Mouse (Mus musculus): ENCODE measurements around the gene Adk. TPM values are rescaled to one million over a fixed set of nuclear protein-coding genes. Genes with fewer than 3 reads are reported as not detected.

Adk gene
- total and polyA plus RNA-seq, 3 experiments, result 69.0 to 479 (median 102) TPM

DNA sequence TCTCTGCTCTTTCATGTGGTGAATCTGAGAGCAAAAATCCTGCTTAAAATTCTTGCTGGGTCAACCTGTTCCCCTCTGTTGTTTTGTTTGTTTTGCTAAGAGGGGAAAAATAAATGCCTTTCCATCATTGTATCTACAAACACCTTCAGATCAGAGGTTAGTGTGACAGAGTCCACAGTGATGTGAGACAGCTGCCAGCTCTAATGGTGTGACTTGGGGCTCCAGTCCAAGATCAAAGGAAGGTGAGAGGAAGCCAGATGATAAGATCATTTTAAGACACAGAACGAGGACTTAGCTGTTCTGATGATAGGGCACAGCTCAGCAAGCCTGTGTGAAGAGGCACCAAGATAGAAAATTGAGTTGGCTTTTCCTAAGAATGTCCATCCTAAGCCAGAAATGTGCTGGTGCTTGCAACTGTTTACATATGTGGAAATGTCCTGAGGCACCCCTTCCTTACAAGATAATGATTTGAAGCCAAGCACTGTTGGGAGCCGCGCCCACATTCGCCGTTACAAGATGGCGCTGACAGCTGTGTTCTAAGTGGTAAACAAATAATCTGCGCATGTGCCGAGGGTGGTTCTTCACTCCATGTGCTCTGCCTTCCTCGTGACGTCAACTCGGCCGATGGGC lies 307.6 kb downstream of the Adk start:
- Histone ChIP-seq H3K79me2 (ENCODE audit: control insufficient read depth, insufficient read depth, low read length, poor library complexity) (no peaks in the 10 kb centered on the region), H3K4me3 (ENCODE audit: control insufficient read depth in 1 of 2, insufficient read depth in 1 of 2, low read depth in 2 of 2, low read length in 2 of 2) (no peak overlapping the region), H3K4me1 (ENCODE audit: control insufficient read depth in 1 of 2, insufficient read depth in 2 of 2, low read length in 2 of 2) (no peaks in the 10 kb centered on the region; a peak in 1 of 4 replicates), H3K9me3 (replicated peaks; ENCODE audit: insufficient read depth, low read length) (no peaks in the 10 kb centered on the region), H3K36me3 (ENCODE audit: control insufficient read depth in 1 of 2, insufficient read depth in 2 of 2, low read length in 2 of 2) (no peaks in the 10 kb centered on the region), H3K27ac (ENCODE audit: control insufficient read depth, low read depth, low read length) (no peak overlapping the region), H3K27me3 (ENCODE audit: control insufficient read depth in 1 of 2, insufficient read depth in 2 of 2, low read length in 2 of 2) (no peaks in the 10 kb centered on the region), H3K9ac (ENCODE audit: control insufficient read depth, low read depth, low read length, poor library complexity, severe bottlenecking) (no peak overlapping the region)
- no peak for DNase-seq (ENCODE audit: low read depth, low spot score)
- TF ChIP-seq ZKSCAN1 (IDR thresholded peaks at IDR 0.05; ENCODE audit: low read depth, low read length) (no peak), POLR2AphosphoS2 (IDR thresholded peaks at IDR 0.05; ENCODE audit: low read length) (no peak), KAT2A (conservative IDR thresholded peaks at IDR 0.05; ENCODE audit: low read depth, low read length) (no peak), MYB (IDR thresholded peaks at IDR 0.05; ENCODE audit: low read depth, low read length) (no peak), SMC3 (IDR thresholded peaks at IDR 0.05; ENCODE audit: low read depth, low read length) (no peak), POLR2AphosphoS5 (IDR thresholded peaks at IDR 0.05; ENCODE audit: borderline replicate concordance, low read depth, low read length) (no peak), ZNF384 (IDR thresholded peaks at IDR 0.05; ENCODE audit: low read depth, low read length) (no peak), USF2 (IDR thresholded peaks at IDR 0.05; ENCODE audit: borderline replicate concordance in 1 of 2, insufficient read depth in 1 of 2, low read depth in 1 of 2, low read length in 2 of 2) (no peak), GATA1 (IDR thresholded peaks at IDR 0.05; ENCODE audit: low read depth, low read length) (no peak), MAFK (IDR thresholded peaks at IDR 0.05; ENCODE audit: borderline replicate concordance, low read depth, low read length) (no peak)

DNA sequence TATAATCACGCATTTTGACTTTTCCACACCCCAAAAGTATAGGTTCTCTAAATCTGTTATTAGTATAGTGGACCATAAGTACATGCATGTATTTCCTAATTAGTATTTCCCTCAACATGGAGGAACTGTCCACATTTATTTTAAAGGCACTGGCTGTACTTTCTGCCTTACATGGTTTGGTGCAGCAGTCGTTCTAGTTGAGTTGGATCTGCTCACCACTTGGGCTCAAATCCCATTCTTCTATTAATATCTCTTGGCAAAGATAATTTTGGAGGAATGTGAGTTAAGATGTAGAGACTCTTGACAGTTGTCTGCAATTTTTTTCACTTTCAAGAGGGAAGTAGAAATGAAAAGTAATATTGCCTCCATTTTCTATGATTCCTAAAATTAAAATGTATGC lies 314.7 kb downstream of the Adk start:
- H3K4me3 ChIP-seq (ENCODE audit: control insufficient read depth in 1 of 2, insufficient read depth in 1 of 2, low read depth in 2 of 2, low read length in 2 of 2), result no peak overlapping the region
- H3K4me1 ChIP-seq (ENCODE audit: control insufficient read depth in 1 of 2, insufficient read depth in 2 of 2, low read length in 2 of 2), result no peaks in the 10 kb centered on the region
- TF ChIP-seq TCF12 (IDR thresholded peaks at IDR 0.05; ENCODE audit: low read depth, low read length) (no peak), NELFE (IDR thresholded peaks at IDR 0.05; ENCODE audit: low read depth, low read length) (no peak), POLR2AphosphoS2 (IDR thresholded peaks at IDR 0.05; ENCODE audit: low read length) (no peak), MYB (IDR thresholded peaks at IDR 0.05; ENCODE audit: low read depth, low read length) (no peak), MEF2A (IDR thresholded peaks at IDR 0.05; ENCODE audit: extremely low read depth, insufficient replicate concordance, low read depth, low read length, poor library complexity, severe bottlenecking) (no peak), ETS1 (IDR thresholded peaks at IDR 0.05; ENCODE audit: low read depth, low read length) (no peak), KAT2A (conservative IDR thresholded peaks at IDR 0.05; ENCODE audit: low read depth, low read length) (no peak), RAD21 (IDR thresholded peaks at IDR 0.05; ENCODE audit: low read depth, low read length) (no peak), TBP (IDR thresholded peaks at IDR 0.05; ENCODE audit: low read depth, low read length) (no peak), CHD1 (IDR thresholded peaks at IDR 0.05; ENCODE audit: low read depth, low read length) (no peak), UBTF (IDR thresholded peaks at IDR 0.05; ENCODE audit: borderline replicate concordance, insufficient read depth, low read depth, low read length) (no peak), ZNF384 (IDR thresholded peaks at IDR 0.05; ENCODE audit: low read depth, low read length) (no peak), CTCF (IDR thresholded peaks at IDR 0.05 in 2 of 3, conservative IDR thresholded peaks at IDR 0.05 in 1 of 3; ENCODE audit: control insufficient read depth in 1 of 3, insufficient read depth in 1 of 3, low read depth in 2 of 3, low read length in 3 of 3, poor library complexity in 1 of 3, severe bottlenecking in 1 of 3) (no peak), MAX (IDR thresholded peaks at IDR 0.05; ENCODE audit: low read length) (no peak), SIN3A (IDR thresholded peaks at IDR 0.05; ENCODE audit: low read length) (no peak), E2F4 (IDR thresholded peaks at IDR 0.05; ENCODE audit: borderline replicate concordance, low read depth, low read length) (no peak), ZC3H11A (IDR thresholded peaks at IDR 0.05; ENCODE audit: low read depth, low read length) (no peak)
- H3K27ac ChIP-seq (ENCODE audit: control insufficient read depth, low read depth, low read length), result no peak overlapping the region
- no peaks in the 10 kb centered on the region for H3K9me3 ChIP-seq (replicated peaks; ENCODE audit: insufficient read depth, low read length)
- H3K79me2 ChIP-seq (ENCODE audit: control insufficient read depth, insufficient read depth, low read length, poor library complexity), result no peaks in the 10 kb centered on the region
- no peaks in the 10 kb centered on the region for H3K27me3 ChIP-seq (ENCODE audit: control insufficient read depth in 1 of 2, insufficient read depth in 2 of 2, low read length in 2 of 2)
- no peak overlapping the region for H3K9ac ChIP-seq (ENCODE audit: control insufficient read depth, low read depth, low read length, poor library complexity, severe bottlenecking)
- H3K36me3 ChIP-seq (ENCODE audit: control insufficient read depth in 1 of 2, insufficient read depth in 2 of 2, low read length in 2 of 2), result no peaks in the 10 kb centered on the region; a peak in 1 of 4 replicates
- no peak for DNase-seq (ENCODE audit: low read depth, low spot score)
